Mouse (Mus musculus) heart, adult 11 months (tissue): ENCODE measurements around the gene Ubr2.

Source experiments
- DNase-seq: peaks from one replicate; pipeline ENCODE4 v3.0.0; 2022

The Ubr2 gene

DNA sequence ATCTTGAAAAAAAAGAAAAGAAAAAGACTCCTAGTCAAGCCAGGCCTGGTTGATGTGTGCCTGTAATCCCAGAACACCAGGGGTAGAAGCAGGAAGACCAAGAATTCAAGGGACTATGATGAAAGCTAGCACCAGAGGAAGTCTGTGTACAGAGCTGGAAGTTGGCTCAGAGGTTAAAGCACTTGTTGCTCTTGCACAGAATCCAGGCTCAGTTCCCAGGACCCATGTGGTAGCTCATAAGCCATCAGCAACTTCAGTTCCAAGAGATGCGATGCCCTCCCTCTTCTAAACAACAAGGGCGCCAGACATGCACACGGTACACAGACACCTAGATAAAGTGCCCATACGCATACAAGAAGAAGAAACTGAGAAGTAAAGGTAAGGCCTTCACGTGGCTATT, 8.0 kb downstream of the Ubr2 start:
- peak; percentile 97 for DNase-seq

GRCm38 (mm10) chr17:46998840-46999239, 11.5 kb downstream of the Ubr2 start:
- peak; percentile 44 for DNase-seq

- DNase-seq, result peak; percentile 94
Measured at GRCm38 (mm10) chr17:46996484-46996883, 13.9 kb downstream of the Ubr2 start.

DNA sequence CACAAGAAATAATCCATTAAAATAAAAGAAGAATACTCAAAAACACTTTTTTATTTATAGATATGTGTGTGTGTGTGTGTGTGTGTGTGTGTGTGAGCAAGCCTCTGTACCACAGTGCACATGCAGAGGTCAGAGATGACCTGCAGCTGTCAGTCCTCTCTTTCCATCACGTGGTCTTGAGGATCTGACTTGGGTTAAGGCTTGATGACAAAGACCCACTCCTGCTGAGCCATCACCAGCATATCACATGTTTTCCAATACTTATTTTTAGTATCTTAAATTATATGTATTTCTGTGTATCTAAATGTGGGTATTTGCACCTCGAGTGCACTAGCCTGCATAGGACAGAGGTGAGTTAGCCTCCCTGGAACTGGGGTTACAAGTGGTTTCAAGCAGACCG, 14.7 kb downstream of the Ubr2 start:
- DNase-seq, result peak; percentile 55

- DNase-seq, result peak; percentile 81
Measured at GRCm38 (mm10) chr17:46994641-46995398, 15.5 kb downstream of the Ubr2 start.

GRCm38 (mm10) chr17:46993625-46994024, 16.7 kb downstream of the Ubr2 start:
- peak; percentile 64 for DNase-seq

GRCm38 (mm10) chr17:46987631-46988030, 22.7 kb downstream of the Ubr2 start:
- DNase-seq, result no peak

DNA sequence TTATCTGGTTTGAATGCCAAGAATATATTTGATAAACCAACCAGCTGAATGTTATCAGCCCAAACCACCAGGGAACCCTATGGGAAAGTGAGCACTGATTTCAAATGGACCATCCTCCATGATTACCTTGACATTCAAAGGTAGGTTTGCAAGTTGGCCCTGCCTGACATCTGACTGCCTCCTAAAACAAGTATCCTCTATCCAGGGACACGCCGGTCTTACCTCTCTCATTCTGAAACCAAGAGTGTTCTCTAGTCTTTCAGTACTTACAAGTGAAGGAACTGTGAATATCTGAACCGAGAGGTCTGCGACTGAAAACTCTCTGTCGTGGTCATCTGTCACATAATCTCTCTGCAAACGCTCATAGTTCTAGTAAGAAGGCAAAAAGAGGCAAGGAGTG, 30.3 kb downstream of the Ubr2 start:
- DNase-seq, result peak; percentile 83

DNA sequence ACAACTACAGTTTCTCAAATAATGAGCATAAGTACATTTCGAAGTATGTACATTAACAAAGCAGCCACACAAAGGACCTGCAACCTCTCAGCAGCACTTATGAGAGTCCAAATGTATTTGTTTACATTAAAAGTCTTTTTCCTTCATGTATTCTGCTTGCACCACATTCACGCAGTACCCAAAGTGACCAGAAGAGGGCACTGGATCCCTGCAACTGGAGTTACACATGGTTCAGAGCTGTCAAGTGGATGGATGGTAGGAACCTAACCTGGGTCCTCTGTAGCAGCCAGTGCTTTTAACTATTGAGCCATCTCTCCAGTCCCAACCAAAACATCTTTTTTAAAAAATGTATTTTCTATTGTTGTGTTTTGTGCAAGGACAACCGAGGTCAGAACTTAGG, 35.2 kb downstream of the Ubr2 start:
- peak; percentile 78 for DNase-seq

- DNase-seq, result no peak
Measured at GRCm38 (mm10) chr17:46972603-46973002, 37.8 kb downstream of the Ubr2 start.

DNA sequence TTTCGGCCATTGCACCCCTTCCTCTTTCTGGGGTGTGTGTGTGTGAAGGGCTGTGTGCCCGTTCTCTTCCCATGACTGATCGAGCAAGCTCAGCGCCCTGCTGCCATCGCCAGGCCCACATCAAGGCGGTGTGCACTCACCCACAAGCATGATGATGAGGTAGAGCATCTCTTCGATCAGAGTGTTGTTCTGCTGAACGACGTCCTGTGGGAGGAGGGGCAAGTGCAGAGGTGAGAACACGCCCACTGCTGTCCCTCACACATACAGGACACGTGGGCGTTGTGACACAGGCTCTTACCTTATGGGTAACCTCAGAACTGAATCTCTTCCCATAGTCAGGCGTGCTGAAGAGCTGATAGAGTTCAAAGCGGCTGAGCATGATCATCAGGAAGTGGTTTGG, 43.5 kb downstream of the Ubr2 start:
- DNase-seq, result peak; percentile 72

- DNase-seq, result peak; percentile 85
Measured at GRCm38 (mm10) chr17:46963186-46963585, 47.2 kb downstream of the Ubr2 start.

GRCm38 (mm10) chr17:46962153-46962552, 48.2 kb downstream of the Ubr2 start:
- DNase-seq, result no peak

- peak; percentile 95 for DNase-seq
Measured at GRCm38 (mm10) chr17:46960216-46960615, 50.1 kb downstream of the Ubr2 start.

- DNase-seq, result no peak
Measured at GRCm38 (mm10) chr17:46958045-46958444, 52.3 kb downstream of the Ubr2 start.

DNA sequence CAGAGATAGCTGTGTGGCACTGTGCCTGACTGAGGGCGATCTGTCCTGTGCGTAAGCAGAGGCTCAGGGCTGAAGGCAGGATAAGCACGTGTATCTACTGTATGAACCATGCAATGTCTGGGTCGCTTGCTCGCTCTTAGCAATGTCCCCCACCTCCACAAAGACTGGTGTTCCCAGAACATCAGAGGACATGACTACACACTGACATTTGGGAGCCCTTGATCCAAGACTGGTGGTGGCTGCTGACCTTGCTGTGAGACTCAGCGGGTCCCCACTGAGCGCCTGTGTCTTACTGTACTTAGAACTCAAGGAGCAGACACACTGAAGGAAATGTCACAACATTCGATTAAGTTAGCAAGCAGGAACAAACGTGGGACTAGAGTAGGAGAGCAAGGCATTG, 64.1 kb downstream of the Ubr2 start:
- DNase-seq, result no peak

GRCm38 (mm10) chr17:46942421-46942820, 67.9 kb downstream of the Ubr2 start:
- no peak for DNase-seq

DNA sequence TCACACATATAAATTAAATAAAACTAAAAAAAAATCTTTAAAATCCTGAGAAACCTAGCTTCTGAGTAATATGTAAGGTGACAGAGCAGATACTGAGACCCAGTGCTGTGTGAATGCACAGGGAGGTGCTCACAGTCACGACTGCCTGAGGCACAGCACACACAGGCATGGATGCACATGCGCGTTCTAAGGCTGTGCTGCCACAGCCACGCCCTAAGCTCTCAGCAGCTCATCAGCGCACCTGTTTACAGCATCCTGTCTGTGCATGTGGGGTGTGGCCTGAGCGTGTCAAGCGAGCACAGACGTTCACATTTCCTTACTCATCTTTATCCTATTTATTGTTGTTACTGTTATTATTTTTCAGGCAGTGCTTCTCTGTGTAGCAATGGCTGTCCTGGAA, 69.9 kb downstream of the Ubr2 start:
- no peak for DNase-seq

DNA sequence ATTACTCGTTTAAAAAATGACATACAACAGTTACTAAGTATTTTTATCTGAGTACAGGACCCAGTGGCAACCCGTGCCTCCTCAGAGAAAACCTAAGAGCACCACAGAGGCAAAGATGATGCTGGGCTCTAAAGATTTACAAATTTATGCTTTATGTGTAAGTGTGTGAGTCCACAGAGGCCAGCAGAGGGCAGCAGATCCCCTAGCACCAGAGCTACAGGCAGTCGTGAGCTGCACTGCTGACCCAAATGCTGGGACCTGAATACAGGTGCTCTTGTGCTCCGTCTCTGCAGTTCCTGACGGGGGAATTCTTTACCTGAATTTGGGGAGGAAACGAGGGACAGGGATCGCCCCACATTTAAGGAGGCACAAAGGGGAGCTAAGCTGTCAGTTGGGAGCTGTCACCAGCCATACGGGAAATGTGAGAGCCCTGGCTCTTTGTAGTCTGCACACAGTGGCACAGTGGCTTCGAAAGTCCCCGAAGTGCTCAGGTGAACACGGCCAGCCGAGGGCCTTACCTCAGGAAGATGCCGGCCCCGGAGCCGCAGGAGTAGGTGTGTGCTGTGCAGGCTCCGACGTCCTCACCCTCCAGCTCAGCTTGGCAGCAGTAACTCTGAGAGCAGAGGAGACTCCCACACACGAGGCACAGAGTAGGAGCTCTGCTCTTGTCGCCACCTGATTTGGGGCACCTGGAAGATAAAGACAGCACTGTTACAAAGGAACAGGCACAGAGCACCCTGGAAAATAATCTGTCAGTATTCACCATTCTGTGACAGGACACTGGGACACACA, 76.6 kb downstream of the Ubr2 start:
- DNase-seq, result no peak

DNA sequence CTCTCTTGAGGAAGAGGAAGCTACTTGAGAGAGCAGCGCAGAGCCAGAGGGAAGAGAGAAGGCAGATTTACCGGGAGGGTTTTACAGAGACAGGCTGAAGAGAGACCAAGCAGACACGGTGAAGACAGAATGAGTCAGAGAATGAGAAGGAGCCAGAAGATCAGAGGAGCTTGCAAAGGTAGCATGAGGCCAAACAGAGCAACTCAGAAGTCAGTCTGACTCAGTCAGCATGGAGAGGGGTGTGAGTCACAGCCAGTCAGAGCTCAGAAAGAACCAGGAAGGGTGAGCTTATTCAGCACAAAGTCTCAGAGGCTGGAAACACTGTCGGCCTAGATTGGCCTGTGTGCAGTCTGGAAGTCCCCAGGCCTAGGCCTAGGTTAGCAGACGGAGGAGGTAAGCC, 77.4 kb downstream of the Ubr2 start:
- DNase-seq, result no peak

DNA sequence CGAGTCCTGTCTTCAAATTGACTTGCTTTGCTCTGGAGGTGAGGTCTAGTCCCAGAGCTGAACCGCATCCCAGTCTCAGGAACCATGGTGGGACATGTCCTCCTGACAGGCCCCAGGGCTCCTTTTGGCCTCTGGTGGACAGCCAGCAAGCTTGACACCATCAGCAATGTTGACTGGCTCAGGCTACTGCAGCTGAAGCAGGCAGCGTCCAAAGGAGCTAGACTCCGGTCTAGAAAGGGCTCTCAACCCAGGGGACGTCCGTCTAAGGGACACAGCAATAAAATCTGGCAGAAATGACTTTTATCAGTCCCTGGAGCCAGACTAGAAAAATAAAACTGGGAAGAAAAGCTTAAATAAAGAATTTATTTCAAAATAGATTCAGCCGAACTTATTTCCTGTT, 80.5 kb downstream of the Ubr2 start:
- peak; percentile 93 for DNase-seq

GRCm38 (mm10) chr17:46929277-46929676, 81.1 kb downstream of the Ubr2 start:
- no peak for DNase-seq

GRCm38 (mm10) chr17:46927781-46928180, 82.6 kb downstream of the Ubr2 start:
- no peak for DNase-seq

GRCm38 (mm10) chr17:46926941-46927340, 83.4 kb downstream of the Ubr2 start:
- DNase-seq, result no peak
